Mouse (Mus musculus): Measurements from ENCODE around the gene 1810010H24Rik. TPM values are rescaled to one million over a fixed set of nuclear protein-coding genes. Genes with fewer than 3 reads are reported as not detected.
"Not testable (repeated sequence)": the region's sequence is repeated elsewhere in the genome, so short reads cannot be mapped to it uniquely, and the experiment has no call there.

Gene 1810010H24Rik
- polyA plus RNA-seq, 1 experiment from 2014 or later, result 3.6 TPM

DNA sequence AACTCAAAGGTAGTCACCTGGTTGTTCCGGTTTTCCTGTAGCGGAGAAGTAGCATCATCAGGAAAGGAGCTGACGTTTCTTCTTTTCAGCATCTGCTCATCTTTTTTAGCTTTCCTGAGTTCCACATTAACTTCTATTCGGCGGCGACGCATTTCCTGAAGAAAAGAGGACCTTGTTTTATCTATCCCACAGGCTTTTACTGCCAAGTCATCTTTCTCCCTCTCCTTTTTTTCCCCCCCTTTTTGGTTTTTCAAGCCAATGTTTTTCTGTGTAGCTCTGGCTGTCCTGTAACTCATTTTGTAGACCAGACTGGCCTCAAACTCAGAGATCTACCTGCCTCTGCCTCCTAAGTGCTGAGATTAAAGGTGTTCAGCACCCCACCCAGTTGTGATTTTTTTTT is 29.0 kb upstream of the 1810010H24Rik start:
- H3K9me3 ChIP-seq (ENCODE audit: control insufficient read depth, low read length); H3K4me3 ChIP-seq (ENCODE audit: low read depth, low read length): not testable (repeated sequence)

GRCm38 (mm10) chr11:106997976-106998375 is 27.5 kb upstream of the 1810010H24Rik start:
- H3K4me2 ChIP-seq, result peak overlapping the region; percentile 56
- no peaks in the 10 kb centered on the region for H3K9me3 ChIP-seq (ENCODE audit: control insufficient read depth, low read length)
- H3K4me1 ChIP-seq (ENCODE audit: control insufficient read depth, insufficient read depth, low read length), result peaks cover 4% of the 10 kb centered on the region; the same call in 1 of the 2 replicates
- ATAC-seq (ENCODE audit: low FRiP score), result no peak
- peak; percentile 88 for DNase-seq (ENCODE audit: low spot score, missing footprints)
- peak overlapping the region; percentile 99 for H3K9ac ChIP-seq (ENCODE audit: low read length)
- H3K36me3 ChIP-seq (ENCODE audit: control insufficient read depth, insufficient read depth, low read length), result peaks cover 28% of the 10 kb centered on the region
- H3K4me3 ChIP-seq (ENCODE audit: low read depth, low read length), result peak overlapping the region; percentile 99
- H3K27ac ChIP-seq (ENCODE audit: low read depth, low read length), result no peak overlapping the region
- 7% methylated on average over 5 of the region's 5 CpGs for WGBS
- H3K27me3 ChIP-seq (ENCODE audit: control insufficient read depth, insufficient read depth, low read length), result no peaks in the 10 kb centered on the region

More for the DNA sequence above, 29.0 kb upstream of the 1810010H24Rik start:
- H3K36me3 ChIP-seq (ENCODE audit: control insufficient read depth, insufficient read depth, low read length), result peaks cover 30% of the 10 kb centered on the region
- H3K9ac ChIP-seq (ENCODE audit: low read length); ATAC-seq (ENCODE audit: low FRiP score); H3K27me3 ChIP-seq (ENCODE audit: control insufficient read depth, insufficient read depth, low read length); H3K4me1 ChIP-seq (ENCODE audit: control insufficient read depth, insufficient read depth, low read length); H3K27ac ChIP-seq (ENCODE audit: low read depth, low read length); DNase-seq (ENCODE audit: low spot score, missing footprints); H3K4me2 ChIP-seq: not testable (repeated sequence)
- 97% methylated on average over 7 of the region's 7 CpGs for WGBS

GRCm38 (mm10) chr11:106998651-106999150 is 26.8 kb upstream of the 1810010H24Rik start:
- ATAC-seq (ENCODE audit: low FRiP score) (peak; percentile 8), DNase-seq (ENCODE audit: low spot score, missing footprints) (peak; percentile 96)
- H3K27me3 ChIP-seq (ENCODE audit: control insufficient read depth, insufficient read depth, low read length), result no peaks in the 10 kb centered on the region
- H3K9me3 ChIP-seq (ENCODE audit: control insufficient read depth, low read length), result no peaks in the 10 kb centered on the region
- H3K9ac ChIP-seq (ENCODE audit: low read length), result peak overlapping the region; percentile 99
- H3K36me3 ChIP-seq (ENCODE audit: control insufficient read depth, insufficient read depth, low read length), result peaks cover 25% of the 10 kb centered on the region
- peak overlapping the region; percentile 56 for H3K4me2 ChIP-seq
- peaks cover 4% of the 10 kb centered on the region; the same call in 1 of the 2 replicates for H3K4me1 ChIP-seq (ENCODE audit: control insufficient read depth, insufficient read depth, low read length)
- peak overlapping the region; percentile 99 for H3K4me3 ChIP-seq (ENCODE audit: low read depth, low read length)
- H3K27ac ChIP-seq (ENCODE audit: low read depth, low read length), result peak overlapping the region; percentile 85
- under 1% methylated on average over 26 of the region's 26 CpGs for WGBS

DNA sequence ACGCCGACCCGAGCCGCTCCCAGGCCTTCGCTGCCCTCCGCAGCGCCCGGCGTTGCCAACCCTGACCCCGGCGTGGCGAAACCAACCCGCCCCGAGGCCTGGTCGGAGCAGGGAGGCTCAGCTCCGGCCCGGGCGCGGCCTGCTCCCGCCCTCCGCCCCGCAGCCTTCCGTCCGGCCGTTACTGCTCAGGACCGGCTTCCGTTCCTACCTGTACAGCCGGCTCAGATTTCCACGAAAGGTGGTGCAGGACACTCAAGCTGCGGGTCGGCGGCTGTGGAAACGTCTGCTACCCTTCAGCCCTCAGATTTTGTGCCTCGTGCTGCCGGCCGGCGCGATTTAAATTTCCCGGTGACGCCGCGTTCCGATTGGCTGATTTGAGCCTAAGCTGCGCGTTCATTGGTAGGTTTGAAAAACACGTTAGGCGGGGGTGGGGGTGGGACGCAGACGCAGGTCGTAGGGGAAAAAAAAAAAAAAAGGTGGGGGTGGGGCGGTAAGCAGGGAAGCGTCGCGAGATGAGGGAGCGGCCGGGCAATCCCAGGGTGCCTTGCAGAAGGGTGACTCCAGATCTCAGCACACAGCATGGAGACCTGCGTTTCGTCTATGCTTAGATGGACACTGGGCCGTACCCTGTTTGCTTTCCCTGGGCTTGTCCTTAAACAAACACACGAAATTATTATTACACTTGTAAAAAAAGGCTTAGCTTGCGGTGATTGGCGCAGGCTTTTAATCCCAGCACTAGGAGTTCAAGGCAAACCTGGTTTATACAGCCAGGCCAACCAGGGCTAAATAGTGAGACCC is 26.1 kb upstream of the 1810010H24Rik start, which contains the start of gene Kpna2:
Gene Kpna2, minus strand, starts transcription at position 391 of the 798 bp plus-strand sequence.
- peak within 1 kb of the TSS; percentile 85 for H3K27ac ChIP-seq (ENCODE audit: low read depth, low read length)
- no peaks in the 10 kb centered on the region for H3K9me3 ChIP-seq (ENCODE audit: control insufficient read depth, low read length)
- WGBS, result under 1% methylated on average over 61 of the region's 62 CpGs
- DNase-seq (ENCODE audit: low spot score, missing footprints) (peak; percentile 99), ATAC-seq (ENCODE audit: low FRiP score) (peak; percentile 96)
- H3K36me3 ChIP-seq (ENCODE audit: control insufficient read depth, insufficient read depth, low read length), result peaks cover 22% of the 10 kb centered on the region
- H3K4me2 ChIP-seq, result peak within 1 kb of the TSS; percentile 56
- peak within 1 kb of the TSS; percentile 99 for H3K4me3 ChIP-seq (ENCODE audit: low read depth, low read length)
- H3K27me3 ChIP-seq (ENCODE audit: control insufficient read depth, insufficient read depth, low read length), result no peaks in the 10 kb centered on the region
- H3K4me1 ChIP-seq (ENCODE audit: control insufficient read depth, insufficient read depth, low read length), result peaks cover 4% of the 10 kb centered on the region; the same call in 1 of the 2 replicates
- peak within 1 kb of the TSS; percentile 99 for H3K9ac ChIP-seq (ENCODE audit: low read length)

DNA sequence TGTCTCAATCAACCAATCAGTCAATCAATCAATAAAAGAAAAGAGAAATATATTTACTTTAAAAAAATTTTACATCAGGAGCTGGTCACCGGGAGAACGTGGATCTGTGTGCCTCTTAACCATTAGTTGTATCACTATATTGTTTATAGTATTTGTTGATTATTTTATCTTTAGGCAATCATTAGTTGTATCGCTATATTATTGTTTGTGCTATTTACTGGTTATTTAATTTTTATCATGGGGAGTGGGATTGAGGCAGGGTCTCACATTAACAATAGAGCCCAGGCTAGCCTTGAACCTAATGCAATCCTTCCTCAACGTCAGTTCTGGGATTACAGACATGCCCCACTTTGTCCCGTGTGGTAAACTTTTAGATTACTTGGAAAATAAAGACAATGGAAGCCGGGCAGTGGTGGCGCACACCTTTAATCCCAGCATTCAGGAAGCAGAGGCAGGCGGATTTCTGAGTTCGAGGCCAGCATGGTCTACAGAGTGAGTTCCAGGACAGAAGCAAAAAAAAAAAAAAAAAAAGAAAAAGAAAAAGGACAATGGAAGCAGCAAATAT is 25.4 kb upstream of the 1810010H24Rik start:
- no peak for ATAC-seq (ENCODE audit: low FRiP score)
- no peak for DNase-seq (ENCODE audit: low spot score, missing footprints)
- H3K4me2 ChIP-seq, result peak overlapping the region; percentile 52

GRCm38 (mm10) chr11:107001760-107002675 is 23.5 kb upstream of the 1810010H24Rik start:
- WGBS, result 56% methylated on average over 8 of the region's 8 CpGs
- ATAC-seq (ENCODE audit: low FRiP score) (no peak), DNase-seq (ENCODE audit: low spot score, missing footprints) (no peak)
- Histone ChIP-seq H3K27me3 (ENCODE audit: control insufficient read depth, insufficient read depth, low read length) (no peaks in the 10 kb centered on the region), H3K4me3 (ENCODE audit: low read depth, low read length) (no peak overlapping the region), H3K27ac (ENCODE audit: low read depth, low read length) (no peak overlapping the region), H3K9ac (ENCODE audit: low read length) (no peak overlapping the region), H3K4me2 (no peak overlapping the region), H3K9me3 (ENCODE audit: control insufficient read depth, low read length) (no peaks in the 10 kb centered on the region), H3K36me3 (ENCODE audit: control insufficient read depth, insufficient read depth, low read length) (no peaks in the 10 kb centered on the region), H3K4me1 (ENCODE audit: control insufficient read depth, insufficient read depth, low read length) (peaks cover 3% of the 10 kb centered on the region; the same call in 1 of the 2 replicates)

More for the DNA sequence above, 25.4 kb upstream of the 1810010H24Rik start:
- WGBS, result 86% methylated on average over 9 of the region's 9 CpGs
- Histone ChIP-seq H3K27me3 (ENCODE audit: control insufficient read depth, insufficient read depth, low read length) (no peaks in the 10 kb centered on the region), H3K4me3 (ENCODE audit: low read depth, low read length) (peak overlapping the region; percentile 24), H3K4me1 (ENCODE audit: control insufficient read depth, insufficient read depth, low read length) (peaks cover 4% of the 10 kb centered on the region; the same call in 1 of the 2 replicates), H3K9ac (ENCODE audit: low read length) (peak overlapping the region; percentile 72), H3K27ac (ENCODE audit: low read depth, low read length) (peak overlapping the region; percentile 61; the same call in 1 of the 2 replicates), H3K36me3 (ENCODE audit: control insufficient read depth, insufficient read depth, low read length) (peaks cover 16% of the 10 kb centered on the region), H3K9me3 (ENCODE audit: control insufficient read depth, low read length) (no peaks in the 10 kb centered on the region)

GRCm38 (mm10) chr11:107005538-107005937 is 19.9 kb upstream of the 1810010H24Rik start:
- Histone ChIP-seq H3K36me3 (ENCODE audit: control insufficient read depth, insufficient read depth, low read length) (no peaks in the 10 kb centered on the region), H3K4me1 (ENCODE audit: control insufficient read depth, insufficient read depth, low read length) (no peaks in the 10 kb centered on the region), H3K9me3 (ENCODE audit: control insufficient read depth, low read length) (no peaks in the 10 kb centered on the region), H3K4me2 (no peak overlapping the region), H3K9ac (ENCODE audit: low read length) (no peak overlapping the region), H3K4me3 (ENCODE audit: low read depth, low read length) (no peak overlapping the region), H3K27me3 (ENCODE audit: control insufficient read depth, insufficient read depth, low read length) (no peaks in the 10 kb centered on the region), H3K27ac (ENCODE audit: low read depth, low read length) (no peak overlapping the region)
- ATAC-seq (ENCODE audit: low FRiP score), result no peak
- 86% methylated on average over 1 of the region's 1 CpGs for WGBS
- no peak for DNase-seq (ENCODE audit: low spot score, missing footprints)

GRCm38 (mm10) chr11:107010447-107010846 is 15.0 kb upstream of the 1810010H24Rik start:
- no peak overlapping the region for H3K4me2 ChIP-seq
- no peak for DNase-seq (ENCODE audit: low spot score, missing footprints)
- 96% methylated on average over 3 of the region's 3 CpGs for WGBS
- H3K9me3 ChIP-seq (ENCODE audit: control insufficient read depth, low read length), result no peaks in the 10 kb centered on the region
- H3K9ac ChIP-seq (ENCODE audit: low read length), result no peak overlapping the region
- no peaks in the 10 kb centered on the region for H3K4me1 ChIP-seq (ENCODE audit: control insufficient read depth, insufficient read depth, low read length)
- H3K36me3 ChIP-seq (ENCODE audit: control insufficient read depth, insufficient read depth, low read length), result no peaks in the 10 kb centered on the region
- no peaks in the 10 kb centered on the region for H3K27me3 ChIP-seq (ENCODE audit: control insufficient read depth, insufficient read depth, low read length)
- H3K4me3 ChIP-seq (ENCODE audit: low read depth, low read length), result no peak overlapping the region
- H3K27ac ChIP-seq (ENCODE audit: low read depth, low read length), result no peak overlapping the region
- no peak for ATAC-seq (ENCODE audit: low FRiP score)

Data from midbrain, embryonic 11.5 days (tissue).